Mouse (Mus musculus): ENCODE measurements around the gene Tmc3.

GRCm38 (mm10) chr7:83661031-83661430 lies 76.3 kb downstream of the Tmc3 start:
- TF ChIP-seq E2F4 (IDR thresholded peaks at IDR 0.05; ENCODE audit: insufficient read depth) (no peak), TCF12 (IDR thresholded peaks at IDR 0.05; ENCODE audit: insufficient read depth, poor library complexity, severe bottlenecking) (no peak)
